Mouse (Mus musculus) inflammation-experienced regulatory T-cells (primary cell): ENCODE results near the gene Pnrc1. TPM values are rescaled to one million over a fixed set of nuclear protein-coding genes. Genes with fewer than 3 reads are reported as not detected.

ENCODE experiments used
- polyA plus RNA-seq, 2 experiments: library from polyadenylated mRNA; unstranded; fragments of 100-300 nt; shearing (Covaris generic); gene quantifications; one replicate each; pipeline ENCODE4 v1.2.1; 2017

Gene Pnrc1
- polyA plus RNA-seq: 100 to 1,000 TPM; 487 to 519 TPM

DNA sequence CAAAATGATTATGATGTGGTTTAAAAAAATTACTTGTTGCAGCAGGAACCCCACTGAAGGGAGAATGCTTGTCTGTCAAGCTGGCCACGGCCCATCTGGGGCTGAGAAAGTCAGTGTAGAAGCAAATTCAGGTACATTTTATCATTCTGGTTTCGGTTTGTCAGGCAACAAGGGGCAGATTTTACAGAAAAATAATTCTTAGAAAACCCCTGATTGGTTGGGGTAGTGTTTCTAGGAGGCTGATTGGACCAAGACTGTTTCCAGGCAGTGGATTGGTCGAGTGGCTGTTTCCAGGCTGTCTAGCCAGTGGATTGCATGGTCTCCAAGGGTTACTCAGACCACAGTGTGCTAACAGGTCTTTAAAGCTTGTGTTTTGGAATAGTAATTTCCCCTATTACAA lies at the start of gene Pnrc1:
Gene Pnrc1 (minus strand): TSS at position 162 of the 400 bp plus-strand sequence.

DNA sequence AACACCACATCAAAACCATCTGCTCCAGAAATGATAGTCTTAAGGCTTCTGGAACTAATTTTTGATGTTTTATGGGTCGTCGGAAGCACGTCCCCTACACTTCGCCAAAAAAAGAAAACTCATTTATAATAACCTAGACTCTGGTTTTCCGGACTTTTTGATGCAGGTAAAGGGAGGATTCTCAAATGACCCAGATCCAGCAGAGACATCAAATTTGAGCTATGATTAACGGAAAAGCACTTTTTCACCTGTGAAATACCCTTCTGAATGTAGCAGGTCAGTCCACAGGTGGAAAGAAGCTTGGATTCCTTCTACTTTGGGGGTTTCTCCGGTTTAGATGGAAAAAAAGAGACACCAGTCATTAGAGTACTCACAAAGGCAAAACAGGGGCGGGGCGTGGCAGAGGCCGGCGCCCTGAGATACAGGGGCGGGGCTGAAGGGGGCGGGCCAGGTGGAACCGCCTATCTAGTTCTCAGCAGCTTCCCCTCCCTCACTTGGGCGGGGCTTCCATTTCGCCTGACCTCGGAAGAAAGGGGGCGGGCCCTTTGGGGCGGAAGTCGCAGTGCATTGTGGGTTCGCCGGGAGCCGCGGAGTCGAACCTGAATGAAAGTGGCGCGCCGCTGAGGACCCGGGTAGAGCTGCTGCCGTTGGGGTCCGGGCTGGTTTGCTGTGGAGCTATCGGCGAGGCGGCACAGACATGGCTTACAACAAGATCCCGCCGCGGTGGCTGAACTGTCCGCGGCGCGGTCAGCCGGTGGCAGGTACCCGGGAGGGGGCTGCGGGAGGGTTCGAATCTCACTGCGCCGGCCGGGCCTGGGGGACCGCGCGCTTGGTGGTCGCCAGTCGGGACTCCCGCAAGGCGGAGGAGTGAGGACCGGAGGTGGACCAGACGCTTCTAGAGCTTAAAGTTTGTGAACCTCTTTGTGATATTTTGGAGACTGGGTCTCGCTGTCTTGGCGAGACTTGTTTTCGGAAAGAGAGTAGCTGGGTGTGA lies 20.1 kb upstream of the Pnrc1 start, which contains the start of gene Rngtt:
Gene Rngtt (plus strand): TSS at position 548 of the 994 bp plus-strand sequence.

DNA sequence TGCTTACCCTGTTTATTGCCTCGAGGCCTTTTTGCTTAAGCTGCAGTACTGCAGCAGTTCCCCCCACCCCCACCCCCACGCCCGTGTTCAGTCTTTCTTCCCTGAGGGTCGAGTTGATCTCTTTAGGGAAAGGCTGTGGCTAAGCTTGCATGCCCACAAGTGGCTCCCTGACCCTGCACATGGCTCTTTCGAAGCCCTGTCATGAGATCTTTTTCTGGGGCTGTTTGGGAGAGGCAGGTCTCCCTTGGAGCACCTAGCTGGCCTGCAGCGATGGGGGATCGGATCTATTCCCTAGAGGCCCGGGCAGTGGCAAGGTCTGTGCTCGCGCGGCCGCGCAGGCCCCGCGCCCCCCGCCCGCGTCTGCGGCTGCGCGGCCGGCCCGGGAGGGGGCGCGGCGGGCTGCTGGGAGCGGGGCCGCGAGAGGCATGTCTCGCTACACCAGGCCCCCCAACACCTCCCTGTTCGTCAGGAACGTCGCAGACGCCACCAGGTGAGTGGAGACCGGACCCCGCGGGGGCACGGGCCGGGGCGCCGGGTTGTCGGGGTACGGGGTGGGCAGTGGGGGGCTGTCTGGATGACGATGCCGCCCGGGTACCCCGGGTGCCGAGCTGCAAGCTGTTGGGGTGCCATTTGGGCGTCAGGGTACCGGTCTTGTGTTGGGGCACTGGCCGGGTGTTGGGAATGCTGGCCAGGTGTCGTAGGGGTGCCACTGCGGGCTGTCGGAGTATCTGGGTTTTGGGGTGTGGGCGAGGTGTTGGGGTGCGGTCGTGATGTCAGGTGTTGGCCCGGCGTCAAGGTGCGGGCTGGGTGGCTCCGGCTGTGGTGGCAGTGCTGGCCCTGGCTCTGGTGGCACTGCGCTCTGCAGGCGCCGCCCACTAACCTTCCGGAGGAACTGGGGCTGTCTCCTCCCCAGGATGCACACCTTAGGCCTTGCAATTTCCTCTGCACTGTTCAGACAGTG lies 80.8 kb downstream of the Pnrc1 start, which contains the start of gene Srsf12:
Gene Srsf12 (plus strand): TSS at position 111 of the 961 bp plus-strand sequence.

Other genes starting within 250 kb of the Pnrc1 start
- gene Gabrr2, start 227.2 kb downstream of the Pnrc1 start, polyA plus RNA-seq: 10 to 100 TPM; 17.4 to 39.8 TPM
- gene Gabrr1, start 157.6 kb downstream of the Pnrc1 start, polyA plus RNA-seq: under 1 TPM; 0.17 to 0.18 TPM
- 1 to 10 TPM in 1 of 2 experiments, under 1 TPM in 1; 0.18 to 1.2 TPM for gene Pm20d2, start 100.4 kb downstream of the Pnrc1 start, polyA plus RNA-seq
- 1 to 10 TPM; 1.7 to 2.2 TPM for gene Srsf12, start 81.2 kb downstream of the Pnrc1 start, polyA plus RNA-seq
- 10 to 100 TPM; 47.5 to 55.8 TPM for gene Rngtt, start 20.1 kb upstream of the Pnrc1 start, polyA plus RNA-seq